Mouse (Mus musculus) skeletal muscle tissue, postnatal 0 days (tissue): Measurements from ENCODE around the gene 9030624G23Rik. TPM values are rescaled to one million over a fixed set of nuclear protein-coding genes. Genes with fewer than 3 reads are reported as not detected.

Source experiments
- polyA plus RNA-seq: library from polyadenylated mRNA; unstranded; fragments of >200 nt; fragmentation: Nextera tagmentation; extraction: Ambion mirVana; gene quantifications from 2 replicates; pipeline ENCODE4 v1.2.1, GENCODE M21; 2015

9030624G23Rik gene
- 0.41 and 0.44 TPM in 2 replicates for polyA plus RNA-seq

DNA sequence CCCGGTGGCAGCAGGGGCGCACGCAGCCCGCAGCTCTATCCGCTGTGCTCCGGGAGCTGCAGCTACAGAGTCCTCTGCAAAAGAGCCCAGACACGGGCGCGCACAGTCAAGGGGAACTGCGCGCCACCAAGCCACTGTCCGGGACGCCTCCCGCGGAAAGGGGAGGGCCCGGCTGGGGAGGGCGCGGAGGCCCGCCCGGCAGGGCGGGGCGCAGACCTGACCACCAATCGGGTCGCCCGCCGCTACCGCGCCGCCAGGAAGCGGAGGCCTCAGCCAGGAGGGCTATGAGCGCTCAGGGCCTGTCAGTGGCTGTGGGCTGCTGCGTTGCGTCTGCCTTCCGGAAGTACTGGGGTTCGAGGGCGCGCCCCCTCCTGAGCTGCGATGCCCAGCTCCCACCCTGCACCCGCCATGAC, at the start of gene 9030624G23Rik:
9030624G23Rik (minus strand) TSS at position 139 of the 413 bp plus-strand sequence.

